Mouse (Mus musculus): ENCODE data around the gene Tmem151a.
A peak's percentile ranks its signal among the peaks of the same experiment; 100 is the strongest.

DNA sequence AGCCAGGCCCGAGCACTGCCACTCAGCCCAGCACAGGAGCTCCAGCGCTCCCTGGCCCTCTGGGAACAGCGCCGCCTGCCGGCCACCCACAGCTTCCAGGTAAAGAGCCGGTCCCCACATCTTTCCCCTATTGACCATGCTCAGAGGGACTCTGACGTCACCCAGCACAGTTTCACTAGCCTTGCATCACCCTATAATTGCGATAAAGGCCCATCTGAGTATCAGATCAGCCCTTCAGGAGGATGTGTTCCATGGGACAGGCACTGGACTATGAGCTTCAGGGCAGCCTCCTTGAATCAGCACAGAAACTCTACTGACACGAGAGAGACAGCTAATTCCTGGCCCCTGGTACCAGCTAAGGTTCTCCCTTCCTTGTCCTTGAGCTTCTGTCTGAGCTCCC, 31.4 kb downstream of the Tmem151a start:
- TF ChIP-seq POLR2A (IDR thresholded peaks at IDR 0.05; ENCODE audit: extremely low read depth, insufficient read depth, low read length) (no peak), CTCF (IDR thresholded peaks at IDR 0.05; ENCODE audit: low read depth, low read length) (peak; percentile 85)
